Mouse (Mus musculus) kidney, adult 2 months (tissue): ENCODE data around the gene Rnf43. TPM values are rescaled to one million over a fixed set of nuclear protein-coding genes. Genes with fewer than 3 reads are reported as not detected.
A peak's percentile ranks its signal among the peaks of the same experiment; 100 is the strongest.

Experiments used
- DNase-seq: peaks from one replicate; pipeline ENCODE4 v3.0.0; 2021
- H3K27ac ChIP-seq: fragments of 200-500 bp; 2 replicates; pipeline ENCODE4 v1.5.1; 2012; ENCODE audit warnings: low read depth, low read length, control low read depth, inconsistent platforms; ENCODE audit not compliant: insufficient read depth
- H3K27me3 ChIP-seq: fragments of 200-500 bp; replicated peaks from 2 replicates; pipeline ENCODE4 v1.6.1; 2012; ENCODE audit warnings: mild to moderate bottlenecking, moderate library complexity, low read length, inconsistent platforms; ENCODE audit not compliant: control insufficient read depth, insufficient read depth
- H3K36me3 ChIP-seq: fragments of 200-500 bp; 2 replicates; pipeline ENCODE4 v1.6.1; 2012; ENCODE audit warnings: mild to moderate bottlenecking, moderate library complexity, low read length, inconsistent platforms; ENCODE audit not compliant: control insufficient read depth, insufficient read depth
- H3K4me1 ChIP-seq: fragments of 200-500 bp; 2 replicates; pipeline ENCODE4 v1.6.1; 2011; ENCODE audit warnings: low read length; ENCODE audit not compliant: control insufficient read depth, insufficient read depth
- H3K4me3 ChIP-seq: fragments of 200-500 bp; 2 replicates; pipeline ENCODE4 v1.5.1; 2011; ENCODE audit warnings: mild to moderate bottlenecking, low read depth, low read length, control low read depth; ENCODE audit not compliant: insufficient read depth
- CTCF ChIP-seq: fragments of 200-500 bp; conservative IDR thresholded peaks from 2 replicates; pipeline ENCODE4 v1.5.1; 2011; ENCODE audit warnings: low read depth, mild to moderate bottlenecking, control low read depth, low read length, moderate library complexity, mixed read lengths; ENCODE audit not compliant: insufficient read depth, insufficient read length
- POLR2A ChIP-seq: fragments of 200-500 bp; IDR thresholded peaks from one replicate; pipeline ENCODE4 v1.6.1; 2011; ENCODE audit warnings: low read depth, low read length, control low read depth
- WGBS: fragments of 180-500 bp; shearing (Covaris S2); methylation state at CpG from one replicate; pipeline ENCODE4 v1.1.7; 2018; 5-methylcytosine and 5-hydroxymethylcytosine counted together
- polyA plus RNA-seq: library from polyadenylated mRNA; depleted of rRNA; stranded (reverse); fragments of >200 nt; gene quantifications from 2 replicates; pipeline ENCODE4 v1.2.3, GENCODE M21; 2012

Gene Rnf43
- polyA plus RNA-seq, 1 experiment = 4.0 TPM

- WGBS = 12% methylated on average over 3 of the region's 3 CpGs
- TF ChIP-seq POLR2A (no peak), CTCF (0 out of 2 replicates have a peak, but pooled peaks have one; percentile 15)
- no peak for DNase-seq
- H3K4me3 ChIP-seq = no peak overlapping the region
- no peaks in the 10 kb centered on the region for H3K27me3 ChIP-seq
- no peaks in the 10 kb centered on the region for H3K4me1 ChIP-seq
- H3K36me3 ChIP-seq = no peaks in the 10 kb centered on the region
- no peak overlapping the region for H3K27ac ChIP-seq
Measured at GRCm38 (mm10) chr11:87759609-87760005, 97.1 kb downstream of the Rnf43 start.

DNA sequence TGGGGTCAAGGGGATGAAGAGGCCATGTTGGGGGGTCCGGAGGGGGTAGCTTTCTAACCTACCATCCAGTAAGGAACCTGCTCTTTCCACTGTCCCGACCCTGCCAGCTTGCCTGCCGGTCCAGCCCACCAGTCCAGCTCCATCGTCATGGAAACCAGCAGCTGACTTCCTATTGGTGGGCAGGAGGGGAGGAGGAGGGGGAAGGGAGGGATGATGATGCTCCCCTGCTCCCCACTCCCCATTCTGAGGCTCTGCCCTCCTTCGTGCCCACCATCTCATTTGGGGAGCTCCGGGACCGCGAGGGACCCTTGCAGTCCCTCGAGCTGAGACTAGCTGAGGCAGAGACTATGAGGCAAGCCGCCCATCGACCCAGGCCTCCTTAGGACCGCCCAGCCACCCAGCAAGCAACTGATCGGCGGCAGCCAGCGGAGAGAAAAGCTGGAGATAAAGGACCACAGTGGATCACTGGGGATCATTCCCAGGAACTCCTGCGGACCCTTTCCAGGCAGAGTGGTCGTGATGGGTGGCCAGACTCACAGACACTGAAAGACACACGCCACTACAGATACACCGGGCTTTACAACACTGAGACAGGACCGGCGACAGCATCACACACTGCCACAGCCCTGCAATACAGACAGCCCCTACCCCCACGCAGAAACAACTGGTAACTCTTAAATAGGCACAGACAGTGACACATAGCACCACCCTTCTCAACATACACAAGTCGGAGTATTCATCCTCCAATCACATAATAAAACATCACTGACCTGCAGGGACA is 98.0 kb downstream of the Rnf43 start, which contains the start of gene Tspoap1:
Tspoap1 (plus strand) TSS at position 241 of the 781 bp plus-strand sequence.
- H3K36me3 ChIP-seq = no peaks in the 10 kb centered on the region
- 7% methylated on average over 23 of the region's 23 CpGs for WGBS
- H3K27ac ChIP-seq = no peak within 1 kb of the TSS
- H3K4me1 ChIP-seq = no peaks in the 10 kb centered on the region
- H3K4me3 ChIP-seq = no peak within 1 kb of the TSS
- DNase-seq = no peak
- TF ChIP-seq POLR2A = no peak
- no peaks in the 10 kb centered on the region for H3K27me3 ChIP-seq

DNA sequence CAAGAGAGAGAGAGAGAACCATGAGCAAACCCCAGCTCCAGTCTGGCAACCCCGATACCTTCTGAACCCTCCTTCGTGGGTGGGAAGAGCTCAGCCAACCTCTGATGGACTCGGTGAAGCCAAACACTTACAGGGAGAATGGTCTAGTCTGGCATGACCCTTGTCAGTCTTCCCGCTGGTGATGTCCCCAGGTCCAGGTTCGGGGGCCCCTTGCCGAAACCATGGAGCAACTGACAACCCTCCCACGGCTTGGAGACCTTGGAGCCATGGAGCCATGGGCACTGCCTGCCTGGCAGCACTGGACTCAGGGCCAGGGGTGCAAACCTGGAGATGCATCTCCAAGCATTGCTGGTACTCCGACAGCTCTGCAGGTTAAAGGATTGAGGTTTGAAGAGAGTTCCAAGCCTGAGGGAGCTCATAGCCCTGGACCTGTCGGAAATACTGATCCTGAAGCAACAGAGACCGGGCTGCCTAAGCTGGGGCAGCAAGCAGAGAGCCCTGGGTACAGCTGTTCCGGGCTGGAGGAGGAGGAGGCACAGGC is 98.7 kb downstream of the Rnf43 start:
- no peak for TF ChIP-seq CTCF
- TF ChIP-seq POLR2A = no peak
- 63% methylated on average over 11 of the region's 11 CpGs for WGBS
- no peak for DNase-seq
- Histone ChIP-seq H3K4me1 (no peaks in the 10 kb centered on the region), H3K27ac (no peak overlapping the region), H3K36me3 (no peaks in the 10 kb centered on the region), H3K4me3 (no peak overlapping the region), H3K27me3 (no peaks in the 10 kb centered on the region)

DNA sequence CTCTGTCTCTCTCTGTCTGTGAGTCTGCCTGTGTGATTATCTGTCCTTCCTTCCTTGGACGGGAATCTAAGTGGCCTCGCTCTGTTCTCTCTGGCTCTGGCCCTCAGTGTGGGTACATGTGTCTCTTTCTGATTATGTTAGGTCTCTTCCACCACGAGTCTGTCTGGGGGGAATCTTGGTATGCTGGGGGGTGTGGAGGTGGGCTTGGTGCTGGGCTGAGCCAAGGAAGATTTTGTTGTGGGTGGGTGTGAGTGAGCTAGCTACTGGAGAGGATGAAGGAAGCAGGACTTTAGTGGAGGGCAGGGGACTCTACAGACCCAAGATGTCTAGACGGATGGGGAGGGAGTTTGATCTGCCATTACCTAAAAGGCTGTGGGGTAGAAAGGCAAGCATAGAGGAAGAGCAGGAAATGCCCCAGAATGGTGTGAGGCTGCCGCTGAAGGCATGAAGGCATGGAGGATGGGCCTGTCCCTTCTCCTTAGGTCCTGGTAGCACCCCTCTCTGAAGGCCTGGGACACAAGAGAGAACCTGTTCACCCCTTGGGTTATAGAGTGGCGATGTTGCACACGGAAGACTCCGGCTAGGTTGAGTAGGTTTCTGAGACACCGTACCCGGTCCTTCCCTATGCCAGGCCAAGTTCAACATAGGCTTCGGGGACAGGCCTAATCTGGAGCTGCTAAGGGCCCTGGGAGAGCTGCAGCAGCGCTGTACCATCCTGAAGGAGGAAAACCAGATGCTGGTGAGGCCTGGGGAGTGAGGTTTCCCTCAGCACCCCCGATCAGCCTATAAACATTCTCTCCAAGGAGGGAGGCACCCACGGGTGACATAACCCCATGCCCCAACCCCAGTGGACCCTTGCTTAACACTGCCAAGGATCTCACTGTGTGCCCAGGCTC is 99.5 kb downstream of the Rnf43 start:
- H3K27ac ChIP-seq = no peak overlapping the region
- 84% methylated on average over 14 of the region's 14 CpGs for WGBS
- no peaks in the 10 kb centered on the region for H3K27me3 ChIP-seq
- no peak for TF ChIP-seq CTCF
- TF ChIP-seq POLR2A = no peak
- H3K36me3 ChIP-seq = no peaks in the 10 kb centered on the region
- DNase-seq = no peak
- H3K4me3 ChIP-seq = no peak overlapping the region
- H3K4me1 ChIP-seq = no peaks in the 10 kb centered on the region

DNA sequence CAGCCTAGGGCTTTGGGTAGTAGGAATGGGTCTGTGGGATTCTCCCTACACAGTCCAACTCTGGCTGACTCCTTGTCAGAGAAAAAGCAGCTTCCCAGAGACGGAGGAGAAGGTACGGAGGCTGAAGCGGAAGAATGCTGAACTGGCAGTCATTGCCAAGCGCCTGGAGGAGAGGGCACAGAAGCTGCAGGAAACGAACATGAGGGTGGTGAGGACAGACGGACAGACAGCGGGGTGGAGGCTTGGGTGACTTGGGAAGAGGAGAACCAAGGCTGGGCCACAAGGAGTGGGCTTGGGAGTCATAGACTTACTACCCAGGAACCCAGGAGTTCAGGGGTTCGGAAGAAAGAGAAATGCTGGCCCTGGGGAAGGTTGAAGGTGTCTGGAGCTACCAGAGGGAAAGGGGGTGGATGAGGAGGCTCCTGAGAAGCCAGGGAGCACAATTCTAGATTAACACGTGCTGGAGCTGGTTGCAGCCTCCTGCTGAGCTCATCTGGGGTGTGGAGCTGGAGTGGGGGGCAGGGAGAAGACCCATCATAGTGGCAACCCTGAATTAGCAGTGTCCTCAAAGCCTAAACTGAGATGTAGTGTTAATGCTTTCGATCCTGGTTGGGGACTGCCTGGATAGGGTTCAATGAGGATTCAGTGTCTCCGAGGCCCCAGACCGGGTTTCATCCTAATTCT is 100.3 kb downstream of the Rnf43 start:
- 61% methylated on average over 12 of the region's 12 CpGs for WGBS
- Histone ChIP-seq H3K4me1 (no peaks in the 10 kb centered on the region), H3K36me3 (no peaks in the 10 kb centered on the region), H3K27ac (no peak overlapping the region), H3K4me3 (no peak overlapping the region), H3K27me3 (no peaks in the 10 kb centered on the region)
- no peak for DNase-seq
- TF ChIP-seq POLR2A (no peak), CTCF (no peak)

DNA sequence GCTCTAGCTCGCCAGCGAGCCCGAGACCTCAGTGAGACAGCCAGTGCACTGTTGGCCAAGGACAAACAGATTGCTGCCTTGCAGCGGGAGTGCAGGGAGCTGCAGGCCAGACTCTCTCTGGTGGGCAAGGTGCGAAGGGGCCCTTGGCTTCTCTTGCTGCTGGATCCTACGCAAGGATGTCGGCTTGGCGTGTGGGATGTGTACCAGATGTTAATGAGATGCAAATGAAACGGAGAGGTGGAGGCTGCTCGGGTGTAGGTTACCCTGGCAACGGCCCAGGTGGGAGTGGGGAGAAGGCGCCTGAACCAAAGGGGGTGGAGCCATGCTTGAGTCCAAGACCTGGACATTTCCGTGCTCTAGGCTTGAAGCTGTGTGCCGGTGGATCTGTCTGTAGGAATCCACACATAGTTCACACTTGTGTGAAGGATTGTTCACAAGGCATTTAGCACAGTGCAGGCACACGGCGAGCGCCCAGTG is 101.0 kb downstream of the Rnf43 start:
- WGBS = 3% methylated on average over 17 of the region's 17 CpGs
- H3K27me3 ChIP-seq = no peaks in the 10 kb centered on the region
- H3K4me3 ChIP-seq = peak overlapping the region; percentile 43

More for the DNA sequence above, 101.0 kb downstream of the Rnf43 start:
- Histone ChIP-seq H3K36me3 (no peaks in the 10 kb centered on the region), H3K4me1 (no peaks in the 10 kb centered on the region), H3K27ac (no peak overlapping the region)
- no peak for TF ChIP-seq POLR2A
- no peak for TF ChIP-seq CTCF
- peak; percentile 55 for DNase-seq
